ENCODE assay signal across 8 mouse cellular contexts in the genomic region with DNA sequence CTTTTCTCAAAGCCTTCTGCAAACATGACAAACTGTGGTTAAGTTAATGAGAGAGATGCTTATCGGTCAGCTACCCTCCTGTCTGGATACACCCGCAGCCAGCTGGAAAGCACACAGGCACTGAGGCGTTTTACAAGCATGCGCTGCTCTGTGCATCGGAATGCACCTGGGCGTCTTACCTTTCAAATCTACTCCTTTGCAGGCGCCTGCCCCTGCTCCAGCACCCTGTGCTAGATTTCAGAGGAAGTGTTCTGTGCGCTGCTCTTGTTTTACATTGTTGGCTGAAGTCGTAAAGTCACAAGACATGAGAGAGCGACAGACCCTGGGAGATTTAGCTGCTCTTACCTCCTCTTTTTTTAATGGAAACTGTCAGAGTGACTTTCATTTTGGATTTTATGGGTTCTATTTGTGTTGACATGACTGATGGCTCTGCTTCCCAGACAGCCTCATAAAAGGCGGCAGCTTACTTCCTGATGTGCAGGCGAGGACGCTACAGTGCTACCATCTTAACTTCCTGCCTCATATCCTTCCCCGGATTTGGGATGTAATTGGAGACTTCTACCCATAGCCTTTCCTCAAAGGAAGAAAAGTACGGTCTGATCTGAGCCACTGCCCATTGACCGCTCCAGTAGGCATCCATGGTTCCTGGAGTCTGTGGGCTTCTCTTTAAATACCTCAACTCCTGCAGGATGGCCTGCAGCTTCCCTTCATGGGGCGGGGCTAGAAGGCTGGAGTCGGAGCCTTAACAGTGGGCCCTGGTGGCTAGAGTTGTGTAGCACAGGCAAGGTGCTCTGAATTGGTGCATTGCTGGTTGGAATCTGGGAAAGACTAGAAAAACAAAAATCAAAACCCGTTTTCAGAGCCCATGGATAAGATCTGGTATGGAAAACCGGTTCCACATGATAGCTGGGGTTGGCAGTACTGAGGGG. TPM values are rescaled to one million over a fixed set of nuclear protein-coding genes. Genes with fewer than 3 reads are reported as not detected.
A peak's percentile ranks its signal among the peaks of the same experiment; 100 is the strongest.
DNase-seq lines count a peak whose midpoint lies in the region; ATAC-seq and TF ChIP-seq lines count a peak whose summit lies in the region.

No protein-coding gene starts in this region.

- WGBS in lung, embryonic 15.5 days: 42% methylated on average over 20 of the region's 20 CpGs

- peak; percentile 45 for DNase-seq in adrenal gland, postnatal 14 days
- no peak for DNase-seq in adrenal gland, adult 8-10 months
- peak; percentile 42 for DNase-seq in ES-E14 (ENCODE audit: low read depth, low spot score)
- DNase-seq in induced T-regulatory cell, adult 2 months (ENCODE audit: low read depth): peak; percentile 15
- DNase-seq in thymus, postnatal 0 days (ENCODE audit: low spot score): peak; percentile 56
- no peak for DNase-seq in urinary bladder, adult 18-20 months (ENCODE audit: low spot score in 2 of 2)

- in situ Hi-C loops in ES-E14 (cut with MboI; ENCODE audit: low sequenced_read_pairs in 2 of 2, unreplicated experiment in 2 of 2): no loop called here

- no peaks in the 10 kb centered on the region for H3K4me1 ChIP-seq in ES-E14 (ENCODE audit: control insufficient read depth in 2 of 2, insufficient read depth in 2 of 2, low read length in 2 of 2, poor library complexity in 1 of 2)
- peaks cover 10% of the 10 kb centered on the region; the same call in 1 of the 2 replicates for H3K4me1 ChIP-seq in lung, embryonic 15.5 days

- H3K4me2 ChIP-seq in lung, embryonic 15.5 days: peak overlapping the region; percentile 45

- H3K9ac ChIP-seq in ES-E14 (ENCODE audit: insufficient read depth, low read depth, low read length, poor library complexity, severe bottlenecking): no peak overlapping the region
- H3K9ac ChIP-seq in lung, embryonic 15.5 days: no peak overlapping the region

- no peak overlapping the region for H3K27ac ChIP-seq in ES-E14 (ENCODE audit: insufficient read depth, low read depth, low read length, poor library complexity, severe bottlenecking)
- H3K27ac ChIP-seq in lung, embryonic 15.5 days: no peak overlapping the region

- no peaks in the 10 kb centered on the region for H3K9me3 ChIP-seq in ES-E14 (ENCODE audit: control insufficient read depth, insufficient read depth, low read depth, low read length)
- H3K9me3 ChIP-seq in lung, embryonic 15.5 days: no peaks in the 10 kb centered on the region

- no peaks in the 10 kb centered on the region for H3K27me3 ChIP-seq in lung, embryonic 15.5 days

- H3K36me3 ChIP-seq in ES-E14 (ENCODE audit: control insufficient read depth, insufficient read depth, low read length, poor library complexity, severe bottlenecking): no peaks in the 10 kb centered on the region
- no peaks in the 10 kb centered on the region for H3K36me3 ChIP-seq in lung, embryonic 15.5 days

- no peak for ATAC-seq in lung, embryonic 15.5 days (ENCODE audit: borderline replicate concordance, extremely low read depth, low FRiP score, low TSS enrichment)
- no peak for ATAC-seq in monocyte, adult 5-6 weeks (replicated peaks; ENCODE audit: insufficient number of reproducible peaks, low FRiP score, low TSS enrichment, poor library complexity, severe bottlenecking)

- H3K4me3 ChIP-seq in ES-E14 (ENCODE audit: insufficient read depth in 1 of 2, low read depth in 1 of 2, low read length in 2 of 2, poor library complexity in 1 of 2, severe bottlenecking in 1 of 2): no peak overlapping the region
- 0 out of 2 replicates have a peak overlapping the region, but pooled peaks have one; percentile 11 for H3K4me3 ChIP-seq in lung, embryonic 15.5 days

TF ChIP-seq in ES-E14, 5 proteins besides CTCF, POLR2A, EP300 and RAD21:
- TF ChIP-seq CHD2 (IDR thresholded peaks at IDR 0.05; ENCODE audit: low read depth, low read length) (no peak), HCFC1 (IDR thresholded peaks at IDR 0.05; ENCODE audit: borderline replicate concordance, insufficient read depth, low read length) (no peak), MAFK (IDR thresholded peaks at IDR 0.05; ENCODE audit: insufficient read depth, low read depth, low read length) (no peak), ZC3H11A (IDR thresholded peaks at IDR 0.05; ENCODE audit: borderline replicate concordance, low read depth, low read length) (no peak), ZNF384 (IDR thresholded peaks at IDR 0.05; ENCODE audit: low read depth, low read length) (no peak)

RNA-seq across cellular contexts. Expression of a gene that starts 40.9 kb away (rescaled TPM):
- 7.7 and 11.2 TPM in 2 replicates for total RNA-seq in adrenal gland, postnatal 14 days (2021)
- 1 to 10 TPM; 4.2 to 8.1 (median 6.3) TPM for total RNA-seq in adrenal gland, adult 8-10 months (2022)
- 1.6 and 2.1 TPM in 2 replicates for total RNA-seq in ES-E14 (2012; rRNA removed)
- 9.6 and 10.0 TPM in 2 replicates for polyA plus RNA-seq in lung, embryonic 15.5 days (2015; fragmentation: Nextera tagmentation; extraction: Ambion mirVana)
- 1.2 and 1.7 TPM in 2 replicates for polyA plus RNA-seq in thymus, postnatal 0 days (2015; fragmentation: Nextera tagmentation; extraction: Ambion mirVana)
- 0.21 TPM in 1 of 3 replicates, not detected in the others for total RNA-seq in monocyte, adult 5-6 weeks (2017)

Comparison
In these comparisons a context has a peak if more than half of its experiments do, and no peak if none do; other contexts are left out.
1. DNase-seq: peak in adrenal gland, postnatal 14 days (single experiment), ES-E14 (single experiment), induced T-regulatory cell, adult 2 months (single experiment) and thymus, postnatal 0 days (single experiment); none in adrenal gland, adult 8-10 months (single experiment) and urinary bladder, adult 18-20 months (0 of 2).